16 mouse cellular contexts compared by ENCODE assay signal in the genomic region with DNA sequence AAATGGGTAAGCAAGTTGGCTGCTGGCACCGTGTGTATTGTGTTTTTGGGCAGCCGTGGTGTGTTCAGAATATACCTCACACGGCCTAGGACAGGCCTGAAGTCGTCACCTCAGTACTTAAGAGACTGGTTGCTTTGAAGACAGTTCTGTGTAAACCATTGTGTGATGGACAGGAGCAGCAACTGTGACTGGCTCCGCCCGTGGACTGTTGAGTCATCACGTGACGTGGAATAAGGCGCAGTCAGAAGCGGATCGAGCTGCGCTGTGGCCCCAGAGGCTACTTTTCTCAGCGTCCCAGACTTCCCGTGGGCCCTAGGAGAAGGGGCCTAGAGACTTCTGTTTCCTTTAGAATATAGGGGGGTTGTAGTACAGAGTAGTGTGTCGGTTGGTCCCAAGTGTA.
"Had no signal": no experiment of that assay in that cellular context is flagged by ENCODE, and none has a peak within 500 bp of the region (broad histone marks: within the 10 kb centered on the region; RNA-seq: fewer than 3 reads in every experiment).

No protein-coding gene starts in this region.

- H3K9me3 ChIP-seq: limb, embryonic 10.5 days; limb, embryonic 13.5 days; megakaryocyte, embryonic 14.5 days had no signal

- H3K27ac ChIP-seq: layer of hippocampus, adult 2 months; limb, embryonic 10.5 days; limb, embryonic 13.5 days; liver, embryonic 14.5 days had no signal

- H3K27me3 ChIP-seq: limb, embryonic 13.5 days; megakaryocyte, embryonic 14.5 days had no signal

- ATAC-seq: intestine, postnatal 0 days; liver, postnatal 0 days; lung, postnatal 0 days had no signal

- H3K4me2 ChIP-seq: limb, embryonic 13.5 days; lung, embryonic 14.5 days; midbrain, embryonic 11.5 days had no signal

- H3K9ac ChIP-seq: limb, embryonic 13.5 days; liver, embryonic 14.5 days; liver, postnatal 0 days; lung, embryonic 14.5 days had no signal

- DNase-seq: layer of hippocampus, adult 9-11 months; liver; liver, postnatal 0 days; lung, embryonic 14.5 days; lung, postnatal 36 days; midbrain, embryonic 14.5 days; thymus, adult 18-20 months; thymus, postnatal 36 days had no signal

- H3K4me3 ChIP-seq: layer of hippocampus, adult 2 months; limb, embryonic 10.5 days; limb, embryonic 13.5 days; megakaryocyte, embryonic 14.5 days had no signal
